Mouse (Mus musculus): Measurements from ENCODE around the gene Grm4. TPM values are rescaled to one million over a fixed set of nuclear protein-coding genes. Genes with fewer than 3 reads are reported as not detected.

The Grm4 gene
- polyA plus RNA-seq, 1 experiment from 2014 or later: 0.22 TPM

DNA sequence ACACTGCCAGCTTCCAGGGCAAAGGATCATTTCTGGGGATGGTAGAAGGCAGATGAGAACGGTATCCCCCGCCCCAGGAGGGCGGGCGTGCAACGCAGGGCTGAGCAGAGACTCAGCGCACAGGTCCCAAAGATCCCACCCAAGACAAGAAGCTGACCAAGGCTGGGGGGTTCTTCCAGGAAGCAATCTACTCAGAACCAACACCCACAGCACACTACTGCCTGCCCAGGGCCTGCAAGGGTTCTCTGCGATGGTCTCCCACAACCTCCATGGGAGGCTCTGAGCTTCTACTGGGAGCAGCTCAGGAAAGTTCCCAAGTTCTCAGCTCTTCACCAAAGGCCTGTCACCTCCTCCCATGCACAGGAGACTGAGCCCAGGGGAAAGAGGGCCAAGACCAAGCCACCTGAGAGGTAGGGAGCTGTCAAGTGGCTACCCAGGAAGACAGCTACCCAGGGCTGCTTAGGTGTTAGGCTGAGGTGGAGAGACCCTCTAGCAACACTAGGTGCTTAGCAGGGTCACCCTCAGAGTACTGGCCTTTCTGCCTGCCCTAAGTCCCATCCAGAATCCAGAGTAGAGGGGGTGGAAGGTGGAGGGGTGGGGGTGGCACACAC, 10.0 kb downstream of the Grm4 start:
- no peak for DNase-seq (ENCODE audit: low spot score)
- H3K27ac ChIP-seq (ENCODE audit: low read depth): no peak overlapping the region
- H3K27me3 ChIP-seq (replicated peaks; ENCODE audit: control insufficient read depth, insufficient read depth, low read length): peaks cover 84% of the 10 kb centered on the region
- no peaks in the 10 kb centered on the region for H3K9me3 ChIP-seq (ENCODE audit: control insufficient read depth, low read length)
- no peak for ATAC-seq (replicated peaks; ENCODE audit: low FRiP score, low TSS enrichment, low read depth)
- H3K4me2 ChIP-seq (ENCODE audit: low read length): no peak overlapping the region
- H3K4me1 ChIP-seq (replicated peaks; ENCODE audit: control insufficient read depth, insufficient read depth, low read length): peaks cover 13% of the 10 kb centered on the region; the same call in 1 of the 2 replicates
- no peaks in the 10 kb centered on the region for H3K36me3 ChIP-seq (ENCODE audit: control insufficient read depth, insufficient read depth, low read length)
- H3K4me3 ChIP-seq (ENCODE audit: low read depth, low read length): no peak overlapping the region
- 78% methylated on average over 7 of the region's 7 CpGs for WGBS
- H3K9ac ChIP-seq (ENCODE audit: low read length): no peak overlapping the region

DNA sequence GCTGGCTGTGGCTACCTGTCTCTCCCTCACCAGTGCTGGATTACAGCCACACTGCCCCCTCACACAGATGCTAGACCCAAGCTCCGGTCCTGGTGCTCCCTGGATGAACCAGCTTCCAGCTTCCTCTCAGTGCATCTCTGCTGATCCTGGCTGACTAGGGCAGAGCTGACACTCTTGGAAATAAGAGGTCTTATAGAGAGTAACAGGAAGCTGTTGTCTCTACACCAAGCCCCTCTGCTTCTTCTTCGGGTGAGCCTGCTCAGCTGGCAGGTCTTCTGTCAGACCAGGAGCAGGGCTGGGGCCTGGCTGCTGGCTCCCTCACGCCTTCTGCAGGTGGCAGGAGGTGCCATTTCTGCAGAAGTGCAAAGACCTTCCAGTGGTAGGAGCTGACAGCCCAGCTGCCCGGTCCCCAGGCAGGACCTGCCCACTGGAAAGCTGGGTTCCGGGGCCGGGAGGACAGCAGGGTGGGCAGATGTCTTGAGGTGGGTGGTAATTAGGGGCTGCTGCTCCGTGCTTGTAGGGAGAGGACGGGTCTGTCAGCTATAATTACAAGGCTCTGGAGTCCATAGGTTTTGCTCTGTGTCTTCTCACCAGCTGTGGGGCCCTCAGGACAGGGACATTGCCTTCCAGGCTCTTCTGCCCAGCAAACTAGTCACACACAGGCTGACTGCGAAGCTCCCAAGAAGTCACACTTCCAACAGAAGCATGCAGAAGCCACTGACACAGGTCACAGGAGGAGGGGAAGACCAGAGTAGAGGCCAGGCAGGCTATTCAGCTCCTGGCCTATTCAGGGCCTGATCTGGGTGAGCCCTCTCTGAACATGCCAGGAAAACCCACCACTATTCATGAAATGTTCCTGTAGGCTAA, 10.7 kb downstream of the Grm4 start:
- Histone ChIP-seq H3K27ac (ENCODE audit: low read depth) (no peak overlapping the region), H3K4me2 (ENCODE audit: low read length) (no peak overlapping the region), H3K4me3 (ENCODE audit: low read depth, low read length) (no peak overlapping the region), H3K36me3 (ENCODE audit: control insufficient read depth, insufficient read depth, low read length) (no peaks in the 10 kb centered on the region), H3K4me1 (replicated peaks; ENCODE audit: control insufficient read depth, insufficient read depth, low read length) (peaks cover 21% of the 10 kb centered on the region), H3K9ac (ENCODE audit: low read length) (no peak overlapping the region), H3K9me3 (ENCODE audit: control insufficient read depth, low read length) (no peaks in the 10 kb centered on the region), H3K27me3 (replicated peaks; ENCODE audit: control insufficient read depth, insufficient read depth, low read length) (peaks cover 79% of the 10 kb centered on the region)
- no peak for DNase-seq (ENCODE audit: low spot score)
- 55% methylated on average over 9 of the region's 9 CpGs for WGBS
- no peak for ATAC-seq (replicated peaks; ENCODE audit: low FRiP score, low TSS enrichment, low read depth)

GRCm38 (mm10) chr17:27509056-27509455, 12.1 kb downstream of the Grm4 start:
- 90% methylated on average over 5 of the region's 5 CpGs for WGBS
- Histone ChIP-seq H3K4me3 (ENCODE audit: low read depth, low read length) (no peak overlapping the region), H3K27me3 (replicated peaks; ENCODE audit: control insufficient read depth, insufficient read depth, low read length) (peaks cover 75% of the 10 kb centered on the region), H3K9ac (ENCODE audit: low read length) (no peak overlapping the region), H3K4me1 (replicated peaks; ENCODE audit: control insufficient read depth, insufficient read depth, low read length) (peaks cover 21% of the 10 kb centered on the region), H3K9me3 (ENCODE audit: control insufficient read depth, low read length) (no peaks in the 10 kb centered on the region), H3K4me2 (ENCODE audit: low read length) (no peak overlapping the region), H3K36me3 (ENCODE audit: control insufficient read depth, insufficient read depth, low read length) (no peaks in the 10 kb centered on the region), H3K27ac (ENCODE audit: low read depth) (no peak overlapping the region)
- ATAC-seq (replicated peaks; ENCODE audit: low FRiP score, low TSS enrichment, low read depth) (no peak), DNase-seq (ENCODE audit: low spot score) (no peak)

DNA sequence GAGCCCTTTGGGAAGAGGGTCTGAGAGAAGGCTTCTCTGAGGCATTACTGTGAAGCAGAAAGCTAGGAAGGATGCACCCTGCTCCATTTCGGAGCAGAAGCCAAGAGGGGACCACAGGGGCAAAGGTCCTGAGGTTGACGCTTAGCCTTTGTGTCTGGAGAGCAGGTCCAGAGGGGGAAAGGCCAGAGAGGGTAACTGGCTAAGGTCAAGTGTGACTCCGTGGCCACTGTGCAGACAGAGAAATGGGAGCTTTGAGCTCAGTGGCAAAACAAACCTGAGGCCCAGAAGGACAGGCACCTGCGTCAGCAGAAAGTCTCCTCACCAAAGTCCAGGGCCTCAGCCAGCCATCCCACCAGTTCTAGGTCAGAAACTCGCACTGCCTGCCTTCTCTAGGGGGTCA, 12.7 kb downstream of the Grm4 start:
- 74% methylated on average over 5 of the region's 5 CpGs for WGBS
- H3K4me3 ChIP-seq (ENCODE audit: low read depth, low read length): no peak overlapping the region
- peaks cover 71% of the 10 kb centered on the region for H3K27me3 ChIP-seq (replicated peaks; ENCODE audit: control insufficient read depth, insufficient read depth, low read length)
- no peaks in the 10 kb centered on the region for H3K9me3 ChIP-seq (ENCODE audit: control insufficient read depth, low read length)
- H3K9ac ChIP-seq (ENCODE audit: low read length): no peak overlapping the region
- H3K4me2 ChIP-seq (ENCODE audit: low read length): no peak overlapping the region
- no peak overlapping the region for H3K27ac ChIP-seq (ENCODE audit: low read depth)
- no peaks in the 10 kb centered on the region for H3K36me3 ChIP-seq (ENCODE audit: control insufficient read depth, insufficient read depth, low read length)
- ATAC-seq (replicated peaks; ENCODE audit: low FRiP score, low TSS enrichment, low read depth) (no peak), DNase-seq (ENCODE audit: low spot score) (no peak)
- H3K4me1 ChIP-seq (replicated peaks; ENCODE audit: control insufficient read depth, insufficient read depth, low read length): peaks cover 18% of the 10 kb centered on the region

GRCm38 (mm10) chr17:27508002-27508401, 13.2 kb downstream of the Grm4 start:
- no peaks in the 10 kb centered on the region for H3K36me3 ChIP-seq (ENCODE audit: control insufficient read depth, insufficient read depth, low read length)
- ATAC-seq (replicated peaks; ENCODE audit: low FRiP score, low TSS enrichment, low read depth) (no peak), DNase-seq (ENCODE audit: low spot score) (no peak)
- H3K27me3 ChIP-seq (replicated peaks; ENCODE audit: control insufficient read depth, insufficient read depth, low read length): peaks cover 66% of the 10 kb centered on the region
- peaks cover 18% of the 10 kb centered on the region for H3K4me1 ChIP-seq (replicated peaks; ENCODE audit: control insufficient read depth, insufficient read depth, low read length)
- H3K9me3 ChIP-seq (ENCODE audit: control insufficient read depth, low read length): no peaks in the 10 kb centered on the region
- no peak overlapping the region for H3K4me2 ChIP-seq (ENCODE audit: low read length)
- no peak overlapping the region for H3K4me3 ChIP-seq (ENCODE audit: low read depth, low read length)
- H3K27ac ChIP-seq (ENCODE audit: low read depth): no peak overlapping the region
- no peak overlapping the region for H3K9ac ChIP-seq (ENCODE audit: low read length)
- 69% methylated on average over 12 of the region's 12 CpGs for WGBS

- no peak overlapping the region for H3K4me3 ChIP-seq (ENCODE audit: low read depth, low read length)
- ATAC-seq (replicated peaks; ENCODE audit: low FRiP score, low TSS enrichment, low read depth): no peak
- no peak for DNase-seq (ENCODE audit: low spot score)
- peaks cover 66% of the 10 kb centered on the region for H3K27me3 ChIP-seq (replicated peaks; ENCODE audit: control insufficient read depth, insufficient read depth, low read length)
- no peak overlapping the region for H3K9ac ChIP-seq (ENCODE audit: low read length)
- 87% methylated on average over 7 of the region's 7 CpGs for WGBS
- no peak overlapping the region for H3K4me2 ChIP-seq (ENCODE audit: low read length)
- no peaks in the 10 kb centered on the region for H3K9me3 ChIP-seq (ENCODE audit: control insufficient read depth, low read length)
- no peak overlapping the region for H3K27ac ChIP-seq (ENCODE audit: low read depth)
- no peaks in the 10 kb centered on the region for H3K36me3 ChIP-seq (ENCODE audit: control insufficient read depth, insufficient read depth, low read length)
- peaks cover 17% of the 10 kb centered on the region for H3K4me1 ChIP-seq (replicated peaks; ENCODE audit: control insufficient read depth, insufficient read depth, low read length)
Observed at GRCm38 (mm10) chr17:27507591-27507945, 13.6 kb downstream of the Grm4 start.

GRCm38 (mm10) chr17:27506871-27507590, 14.2 kb downstream of the Grm4 start:
- Histone ChIP-seq H3K27ac (ENCODE audit: low read depth) (no peak overlapping the region), H3K9me3 (ENCODE audit: control insufficient read depth, low read length) (no peaks in the 10 kb centered on the region), H3K4me1 (replicated peaks; ENCODE audit: control insufficient read depth, insufficient read depth, low read length) (peaks cover 16% of the 10 kb centered on the region), H3K9ac (ENCODE audit: low read length) (no peak overlapping the region), H3K27me3 (replicated peaks; ENCODE audit: control insufficient read depth, insufficient read depth, low read length) (peaks cover 66% of the 10 kb centered on the region), H3K4me3 (ENCODE audit: low read depth, low read length) (no peak overlapping the region), H3K36me3 (ENCODE audit: control insufficient read depth, insufficient read depth, low read length) (no peaks in the 10 kb centered on the region), H3K4me2 (ENCODE audit: low read length) (no peak overlapping the region)
- WGBS: 80% methylated on average over 7 of the region's 7 CpGs
- no peak for ATAC-seq (replicated peaks; ENCODE audit: low FRiP score, low TSS enrichment, low read depth)
- no peak for DNase-seq (ENCODE audit: low spot score)

- Histone ChIP-seq H3K4me2 (ENCODE audit: low read length) (no peak overlapping the region), H3K36me3 (ENCODE audit: control insufficient read depth, insufficient read depth, low read length) (no peaks in the 10 kb centered on the region), H3K4me1 (replicated peaks; ENCODE audit: control insufficient read depth, insufficient read depth, low read length) (peaks cover 19% of the 10 kb centered on the region), H3K9ac (ENCODE audit: low read length) (no peak overlapping the region), H3K9me3 (ENCODE audit: control insufficient read depth, low read length) (no peaks in the 10 kb centered on the region), H3K4me3 (ENCODE audit: low read depth, low read length) (no peak overlapping the region), H3K27ac (ENCODE audit: low read depth) (no peak overlapping the region), H3K27me3 (replicated peaks; ENCODE audit: control insufficient read depth, insufficient read depth, low read length) (peaks cover 64% of the 10 kb centered on the region)
- WGBS: 38% methylated on average over 11 of the region's 11 CpGs
- ATAC-seq (replicated peaks; ENCODE audit: low FRiP score, low TSS enrichment, low read depth): no peak
- DNase-seq (ENCODE audit: low spot score): no peak
Observed at GRCm38 (mm10) chr17:27506362-27506761, 14.8 kb downstream of the Grm4 start.

Data from intestine, embryonic 14.5 days (tissue).